Mouse (Mus musculus) lung, embryonic 14.5 days (tissue): ENCODE results near the gene Tle4. TPM values are rescaled to one million over a fixed set of nuclear protein-coding genes. Genes with fewer than 3 reads are reported as not detected.

ENCODE experiments used
- ATAC-seq: fragments of 200-750 bp; cut with Nextera tagmentation; 2 replicates; pipeline ENCODE4 v1.8.0; 2017; ENCODE audit warnings: mild to moderate bottlenecking, moderate TSS enrichment, moderate library complexity; ENCODE audit not compliant: insufficient read depth
- DNase-seq: peaks from one replicate; pipeline ENCODE4 v3.0.0-alpha.2; 2015
- H3K27ac ChIP-seq: fragments of 300-500 bp; sonication (generic); 2 replicates; pipeline ENCODE4 v1.5.1; 2014; ENCODE audit warnings: low read depth, mild to moderate bottlenecking, moderate library complexity
- H3K27me3 ChIP-seq: fragments of 300-500 bp; sonication (generic); 2 replicates; pipeline ENCODE4 v1.6.1; 2014; ENCODE audit warnings: low read length, control low read depth; ENCODE audit not compliant: insufficient read depth
- H3K36me3 ChIP-seq: fragments of 300-500 bp; sonication (generic); 2 replicates; pipeline ENCODE4 v1.6.1; 2014; ENCODE audit warnings: control low read depth; ENCODE audit not compliant: insufficient read depth
- H3K4me1 ChIP-seq: fragments of 300-500 bp; sonication (generic); 2 replicates; pipeline ENCODE4 v1.6.1; 2014; ENCODE audit warnings: antibody characterized with exemption, control low read depth; ENCODE audit not compliant: insufficient read depth
- H3K4me2 ChIP-seq: fragments of 300-500 bp; sonication (generic); 2 replicates; pipeline ENCODE4 v1.6.1; 2014; ENCODE audit warnings: mild to moderate bottlenecking
- H3K4me3 ChIP-seq: fragments of 300-500 bp; sonication (generic); 2 replicates; pipeline ENCODE4 v1.5.1; 2014; ENCODE audit warnings: low read depth, low read length
- H3K9ac ChIP-seq: fragments of 300-500 bp; sonication (generic); 2 replicates; pipeline ENCODE4 v1.6.1; 2014
- H3K9me3 ChIP-seq: fragments of 300-500 bp; sonication (generic); 2 replicates; pipeline ENCODE4 v1.6.1; 2016; ENCODE audit warnings: low read depth, low read length, control low read depth
- CTCF ChIP-seq: IDR thresholded peaks from 2 replicates; pipeline ENCODE4 v1.5.1; 2016; ENCODE audit warnings: antibody characterized with exemption, low read depth
- WGBS: fragments of 180-500 bp; shearing (Covaris S2); extraction: QIAGEN DNeasy Blood & Tissue Kit; methylation state at CpG from one replicate; pipeline ENCODE4 v1.1.7; 2014; 5-methylcytosine and 5-hydroxymethylcytosine counted together
- polyA plus RNA-seq: library from polyadenylated mRNA; unstranded; fragments of >200 nt; fragmentation: Nextera tagmentation; extraction: Ambion mirVana; gene quantifications from 2 replicates; pipeline ENCODE4 v1.2.1, GENCODE M21; 2014

The Tle4 gene
- polyA plus RNA-seq, 1 experiment from 2014 or later: 16.9 TPM

DNA sequence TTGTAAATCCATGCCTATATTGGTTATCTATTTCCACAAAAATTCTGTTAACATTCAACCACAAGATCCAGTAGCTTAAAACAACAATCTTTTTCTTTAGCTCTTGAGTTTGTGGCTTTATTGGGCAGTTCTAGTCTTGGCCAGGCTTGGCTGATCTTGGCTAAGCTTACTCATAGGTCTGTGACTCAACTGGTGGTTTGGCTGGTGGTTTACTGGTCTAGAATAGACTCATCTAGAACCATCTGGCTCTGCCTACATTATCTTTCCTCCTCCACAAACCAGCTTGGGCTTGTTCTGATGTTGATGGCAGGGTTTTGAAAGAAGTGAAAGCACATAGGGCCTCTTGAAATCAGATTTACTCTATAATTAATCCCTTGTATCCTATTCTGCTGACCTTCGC is 22.7 kb upstream of the Tle4 start:
- no peak for DNase-seq
- no peak overlapping the region for H3K9ac ChIP-seq
- no peak for TF ChIP-seq CTCF
- ATAC-seq: no peak
- no peak overlapping the region for H3K4me3 ChIP-seq
- no peaks in the 10 kb centered on the region for H3K4me1 ChIP-seq
- no peaks in the 10 kb centered on the region for H3K9me3 ChIP-seq
- no peak overlapping the region for H3K4me2 ChIP-seq
- WGBS: 95% methylated on average over 1 of the region's 1 CpGs
- no peaks in the 10 kb centered on the region for H3K27me3 ChIP-seq
- H3K27ac ChIP-seq: no peak overlapping the region
- H3K36me3 ChIP-seq: no peaks in the 10 kb centered on the region

DNA sequence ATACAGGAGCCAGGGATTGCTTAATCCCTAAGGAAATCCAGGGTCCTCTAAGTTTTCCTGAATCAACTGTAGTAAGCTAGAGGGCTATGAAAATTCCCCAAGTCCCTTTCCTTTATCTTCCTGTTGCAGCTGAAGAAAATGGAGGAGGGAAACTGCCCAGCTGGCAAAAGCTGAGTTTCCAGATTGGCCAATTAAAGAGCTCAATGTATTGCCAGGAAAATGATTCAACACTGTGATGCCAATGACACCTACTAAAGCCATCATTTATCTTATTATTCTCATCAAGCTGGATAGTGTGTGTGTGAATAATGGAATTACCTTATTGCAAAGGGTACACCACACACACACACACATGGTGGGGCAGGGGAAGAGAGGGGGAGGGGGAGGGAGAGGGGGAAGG is 22.0 kb upstream of the Tle4 start:
- TF ChIP-seq CTCF: no peak
- no peak overlapping the region for H3K4me2 ChIP-seq
- H3K27ac ChIP-seq: no peak overlapping the region
- ATAC-seq (no peak), DNase-seq (no peak)
- H3K4me3 ChIP-seq: no peak overlapping the region
- no peaks in the 10 kb centered on the region for H3K9me3 ChIP-seq
- no peaks in the 10 kb centered on the region for H3K4me1 ChIP-seq
- H3K9ac ChIP-seq: no peak overlapping the region
- H3K27me3 ChIP-seq: no peaks in the 10 kb centered on the region
- no peaks in the 10 kb centered on the region for H3K36me3 ChIP-seq

DNA sequence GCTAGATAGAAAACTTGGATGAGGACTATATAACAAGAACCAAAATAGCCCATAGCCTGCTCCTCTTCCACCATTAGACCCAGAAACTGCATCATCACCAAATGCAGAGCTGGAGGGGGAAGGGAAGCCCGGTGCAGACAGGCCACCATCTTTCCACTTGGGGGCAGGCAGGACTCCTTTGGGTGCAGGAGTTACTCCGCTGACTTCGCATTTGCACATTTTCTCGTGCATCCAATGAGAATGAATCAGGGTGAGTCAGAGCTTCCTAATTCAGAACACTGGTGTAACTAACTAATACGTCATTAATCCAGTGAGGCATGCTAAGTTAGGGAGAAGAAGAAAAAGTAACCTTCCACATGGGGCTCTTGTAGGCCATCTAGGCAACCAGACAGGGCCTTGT is 17.0 kb upstream of the Tle4 start:
- ATAC-seq: no peak
- 88% methylated on average over 5 of the region's 5 CpGs for WGBS
- H3K27ac ChIP-seq: no peak overlapping the region
- DNase-seq: no peak
- no peaks in the 10 kb centered on the region for H3K27me3 ChIP-seq
- H3K9me3 ChIP-seq: no peaks in the 10 kb centered on the region
- TF ChIP-seq CTCF: no peak
- H3K4me3 ChIP-seq: no peak overlapping the region
- no peaks in the 10 kb centered on the region for H3K4me1 ChIP-seq
- H3K36me3 ChIP-seq: no peaks in the 10 kb centered on the region
- H3K9ac ChIP-seq: no peak overlapping the region
- no peak overlapping the region for H3K4me2 ChIP-seq

DNA sequence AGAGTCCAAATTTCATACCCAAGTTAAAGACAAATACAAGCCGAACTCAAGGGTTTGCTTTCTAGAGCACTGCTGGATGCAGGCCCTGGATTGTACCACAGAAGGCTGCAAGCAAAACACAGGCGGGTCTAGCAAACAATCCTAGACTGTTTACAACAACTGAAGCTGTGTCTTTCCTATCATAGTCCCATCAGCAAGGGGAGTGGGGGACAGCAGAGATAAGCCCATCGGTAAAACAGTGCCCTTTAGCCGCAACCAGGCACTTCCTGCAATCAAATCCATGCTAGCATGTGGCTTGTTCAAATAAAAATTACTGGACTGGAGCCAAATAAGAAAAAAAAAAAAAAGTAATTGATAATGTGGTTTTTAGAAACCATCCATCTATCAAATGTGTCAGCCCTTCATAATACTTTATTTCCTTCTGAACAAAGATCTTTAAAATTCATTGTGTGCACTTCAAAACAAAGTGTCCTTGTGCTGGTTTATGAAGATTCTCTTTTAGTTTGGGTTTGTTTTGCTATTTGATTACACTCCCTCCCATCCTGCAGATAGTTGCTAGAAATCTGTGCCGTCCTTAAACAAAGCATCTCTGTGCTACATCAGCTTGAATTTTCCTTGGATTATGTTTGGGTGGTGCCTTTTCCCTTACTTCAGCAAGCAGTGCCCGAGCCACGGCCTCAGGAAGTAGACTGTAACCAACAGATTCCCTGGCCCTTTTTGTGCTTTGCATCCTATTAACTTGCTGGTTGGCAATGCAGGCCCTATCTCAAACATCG is 12.9 kb upstream of the Tle4 start:
- no peak overlapping the region for H3K4me2 ChIP-seq
- H3K4me1 ChIP-seq: no peaks in the 10 kb centered on the region
- no peak for ATAC-seq
- WGBS: 40% methylated on average over 8 of the region's 8 CpGs
- no peak overlapping the region for H3K27ac ChIP-seq
- H3K27me3 ChIP-seq: no peaks in the 10 kb centered on the region
- H3K36me3 ChIP-seq: no peaks in the 10 kb centered on the region
- no peak for TF ChIP-seq CTCF
- no peak overlapping the region for H3K9ac ChIP-seq
- no peaks in the 10 kb centered on the region for H3K9me3 ChIP-seq
- peak; percentile 35 for DNase-seq
- H3K4me3 ChIP-seq: no peak overlapping the region

DNA sequence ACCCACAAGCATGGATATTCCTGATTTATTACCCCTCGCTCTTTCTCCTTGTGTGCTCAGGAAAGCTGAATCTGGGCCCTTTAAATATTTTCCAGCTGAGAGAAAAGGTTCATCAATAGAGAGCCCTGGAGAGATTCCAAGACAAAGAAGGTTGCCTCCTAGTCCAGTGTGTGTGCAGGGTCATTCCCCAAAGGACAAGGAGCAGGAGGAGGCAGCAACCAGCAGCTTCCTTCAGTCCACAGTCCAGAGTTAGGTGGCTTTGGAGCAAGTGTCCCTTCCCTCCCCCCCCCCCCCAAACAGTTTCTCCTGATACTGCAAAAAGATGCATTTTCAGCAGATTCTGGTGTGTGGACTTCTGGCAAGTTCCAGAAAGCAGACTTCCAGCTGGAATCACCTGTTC is 3.0 kb upstream of the Tle4 start:
- TF ChIP-seq CTCF: no peak
- WGBS: 98% methylated on average over 1 of the region's 1 CpGs

DNA sequence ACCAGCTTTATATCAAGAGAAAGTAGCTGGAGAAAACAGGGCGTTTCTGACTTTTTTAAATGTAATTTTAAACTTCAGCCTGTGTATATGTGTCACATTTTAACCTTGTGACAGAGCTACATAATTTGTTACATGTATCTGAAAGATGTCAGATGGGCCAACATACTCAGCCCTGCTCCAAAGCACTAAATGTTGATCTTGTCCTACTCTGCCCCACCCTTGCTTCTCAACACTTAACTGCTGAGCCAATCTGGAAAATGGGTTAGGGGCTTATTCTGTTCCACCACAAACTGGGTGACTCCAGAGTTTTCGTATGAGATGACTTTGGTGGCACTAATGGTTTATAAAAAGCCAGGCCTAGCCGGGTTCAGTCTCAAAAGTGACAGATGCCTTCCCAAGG is 2.5 kb upstream of the Tle4 start:
- ATAC-seq: no peak
- H3K9me3 ChIP-seq: no peaks in the 10 kb centered on the region
- H3K4me3 ChIP-seq: no peak overlapping the region
- WGBS: 78% methylated on average over 3 of the region's 3 CpGs
- no peak for DNase-seq
- no peaks in the 10 kb centered on the region for H3K36me3 ChIP-seq
- H3K27ac ChIP-seq: no peak overlapping the region
- no peak overlapping the region for H3K4me2 ChIP-seq
- TF ChIP-seq CTCF: no peak
- peaks cover 4% of the 10 kb centered on the region; the same call in 1 of the 2 replicates for H3K4me1 ChIP-seq
- H3K27me3 ChIP-seq: no peaks in the 10 kb centered on the region
- H3K9ac ChIP-seq: no peak overlapping the region

More for the DNA sequence above, 3.0 kb upstream of the Tle4 start:
- H3K4me3 ChIP-seq: no peak overlapping the region
- no peak overlapping the region for H3K4me2 ChIP-seq
- no peaks in the 10 kb centered on the region for H3K36me3 ChIP-seq
- H3K9me3 ChIP-seq: no peaks in the 10 kb centered on the region
- H3K4me1 ChIP-seq: peaks cover 4% of the 10 kb centered on the region; the same call in 1 of the 2 replicates
- H3K27ac ChIP-seq: no peak overlapping the region
- DNase-seq (no peak), ATAC-seq (no peak)
- H3K27me3 ChIP-seq: no peaks in the 10 kb centered on the region
- H3K9ac ChIP-seq: no peak overlapping the region

DNA sequence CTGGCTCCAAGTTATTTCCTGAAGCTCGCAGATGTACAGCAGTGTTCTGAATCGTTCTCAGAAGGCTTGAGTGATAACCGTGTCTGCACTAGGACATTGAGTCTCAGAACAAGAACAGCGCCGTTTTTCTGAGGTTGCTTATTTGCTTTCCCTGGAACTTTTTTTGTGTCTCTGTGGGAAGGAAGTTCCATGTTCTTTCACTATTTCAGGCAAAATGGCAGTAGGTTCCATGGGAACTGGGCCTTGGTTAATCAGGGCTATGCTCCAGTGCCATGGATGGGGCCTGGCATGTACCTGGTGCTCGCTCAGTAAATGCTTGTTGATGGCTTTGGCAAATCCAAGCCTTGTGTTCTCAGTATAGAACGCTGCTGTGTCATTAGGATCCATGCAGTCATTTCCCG is 2.0 kb upstream of the Tle4 start:
- H3K4me1 ChIP-seq: peaks cover 4% of the 10 kb centered on the region; the same call in 1 of the 2 replicates
- no peaks in the 10 kb centered on the region for H3K27me3 ChIP-seq
- H3K9ac ChIP-seq: no peak overlapping the region
- DNase-seq (peak; percentile 33), ATAC-seq (no peak)
- 57% methylated on average over 8 of the region's 8 CpGs for WGBS
- H3K9me3 ChIP-seq: no peaks in the 10 kb centered on the region
- no peak overlapping the region for H3K4me3 ChIP-seq
- H3K27ac ChIP-seq: no peak overlapping the region
- no peaks in the 10 kb centered on the region for H3K36me3 ChIP-seq
- no peak for TF ChIP-seq CTCF
- no peak overlapping the region for H3K4me2 ChIP-seq
